Mouse (Mus musculus): ENCODE measurements at regions not wholly inside any gene's neighbourhood (a gene's known extent, or its start where the extent isn't known, plus 50 kb on each side); places are given as distances from the start of the nearest gene placed in this dataset.

DNA sequence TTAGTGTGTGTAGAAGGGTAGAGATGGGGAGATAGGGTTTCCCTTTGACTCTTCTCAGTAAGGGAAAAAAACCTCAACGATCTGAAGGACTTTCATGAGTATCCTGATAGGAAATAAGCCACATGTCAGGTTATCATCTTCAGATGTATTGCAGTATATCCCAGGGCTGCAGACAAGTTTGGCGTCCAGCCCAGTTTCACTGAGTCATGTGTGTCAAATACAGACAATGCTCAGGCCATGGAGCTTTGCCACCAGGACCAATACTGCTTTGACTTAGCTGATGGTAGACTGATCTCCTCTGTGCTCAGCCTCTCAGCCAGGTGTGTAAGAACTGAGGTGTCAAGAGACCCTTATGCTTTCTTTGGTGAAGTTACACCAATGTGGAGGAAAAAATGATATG, 62.9 kb downstream of the Cst10 start:
- Histone ChIP-seq H3K9ac (no peak overlapping the region), H3K4me3 (no peak overlapping the region), H3K9me3 (no peaks in the 10 kb centered on the region), H3K27ac (no peak overlapping the region), H3K27me3 (no peaks in the 10 kb centered on the region), H3K4me1 (no peaks in the 10 kb centered on the region), H3K4me2 (no peak overlapping the region), H3K36me3 (no peaks in the 10 kb centered on the region)
- whole genome bisulfite sequencing = 79% methylated on average over 2 of the region's 2 CpGs
- no peak for ATAC-seq (ENCODE audit: insufficient number of reproducible peaks, insufficient read depth, low FRiP score, low TSS enrichment, low read depth)

DNA sequence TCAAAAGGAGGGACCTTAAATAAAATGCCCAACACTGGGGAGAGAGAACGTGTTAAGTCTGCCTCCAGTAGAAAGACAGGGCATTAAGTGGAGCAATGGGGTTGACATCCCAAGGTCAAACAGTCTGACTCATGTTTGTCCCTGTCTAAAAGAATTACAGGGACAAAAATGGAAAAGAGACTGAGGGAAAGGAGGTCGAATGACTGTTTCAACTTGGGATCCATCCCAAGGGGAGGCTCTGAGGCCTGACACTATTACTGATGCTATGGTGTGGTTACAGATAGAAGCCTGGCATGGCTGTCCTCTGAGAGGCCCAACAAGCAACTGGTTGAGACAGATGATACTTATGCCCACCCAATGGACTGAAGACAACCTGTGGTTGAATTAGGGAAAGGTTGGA, 67.6 kb downstream of the Cst10 start:
- ATAC-seq (ENCODE audit: insufficient number of reproducible peaks, insufficient read depth, low FRiP score, low TSS enrichment, low read depth) = no peak
- Histone ChIP-seq H3K27ac (no peak overlapping the region), H3K4me3 (no peak overlapping the region), H3K36me3 (no peaks in the 10 kb centered on the region), H3K4me1 (no peaks in the 10 kb centered on the region), H3K27me3 (no peaks in the 10 kb centered on the region), H3K9me3 (no peaks in the 10 kb centered on the region; the same call in 1 of the 2 replicates), H3K9ac (no peak overlapping the region), H3K4me2 (no peak overlapping the region)
- WGBS = 70% methylated on average over 2 of the region's 2 CpGs

DNA sequence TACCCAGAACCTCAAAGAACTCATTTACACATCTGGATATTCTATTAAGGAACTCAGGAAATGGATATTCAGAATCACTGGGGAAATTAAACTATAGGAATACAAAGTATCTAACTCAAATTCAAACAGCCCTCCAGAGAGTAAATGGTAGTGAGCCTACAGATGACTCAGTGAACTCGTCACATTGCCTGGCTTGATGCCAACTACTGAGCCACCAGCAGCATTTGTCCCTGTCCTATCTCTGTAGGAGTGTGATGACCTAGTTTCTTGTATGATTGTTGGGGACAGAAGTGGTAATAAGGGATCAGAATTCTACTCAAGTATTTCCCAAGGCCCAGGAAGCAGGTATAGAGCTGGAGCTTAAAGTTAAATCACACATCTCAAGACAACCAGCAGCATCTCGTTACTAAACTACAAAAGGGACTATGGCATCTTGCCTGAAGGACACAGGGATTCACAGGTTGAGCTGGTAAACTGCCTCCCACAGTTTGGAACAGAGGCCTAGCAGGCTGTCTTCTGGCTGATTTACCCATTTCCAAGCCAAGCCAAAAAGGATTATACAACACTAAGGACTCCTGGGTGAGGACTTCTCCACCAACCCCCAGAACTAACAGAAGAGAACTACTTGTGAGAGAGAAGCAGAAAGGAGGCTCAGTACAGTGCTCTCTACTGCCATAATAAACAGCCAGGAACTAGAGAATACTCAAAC, 88.6 kb downstream of the Cst10 start:
- Histone ChIP-seq H3K4me3 (no peak overlapping the region), H3K4me2 (no peak overlapping the region), H3K4me1 (no peaks in the 10 kb centered on the region), H3K27me3 (no peaks in the 10 kb centered on the region), H3K27ac (no peak overlapping the region), H3K9me3 (no peaks in the 10 kb centered on the region), H3K36me3 (no peaks in the 10 kb centered on the region), H3K9ac (no peak overlapping the region)
- 60% methylated on average over 2 of the region's 2 CpGs for WGBS
- no peak for ATAC-seq (ENCODE audit: insufficient number of reproducible peaks, insufficient read depth, low FRiP score, low TSS enrichment, low read depth)

DNA sequence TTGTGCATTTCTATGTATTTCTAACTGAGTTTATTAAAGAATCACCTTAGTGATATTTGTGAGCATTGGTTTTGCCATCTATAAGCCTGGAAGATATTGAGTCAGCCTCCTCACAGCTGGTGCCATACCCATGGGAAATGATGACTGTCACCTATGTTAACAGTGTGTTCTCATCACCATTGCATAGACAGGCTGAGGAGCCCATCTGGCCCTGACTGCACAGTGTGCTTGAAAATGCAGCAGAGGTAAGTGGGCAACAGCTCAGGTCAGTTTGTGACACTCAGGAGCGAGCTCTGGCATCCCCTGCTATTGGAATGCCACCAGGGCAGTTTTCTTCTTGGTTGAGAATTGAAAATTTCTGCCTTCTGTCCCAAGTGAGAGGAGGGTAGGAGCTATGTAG, 108.0 kb downstream of the Cst10 start:
- Histone ChIP-seq H3K9ac (no peak overlapping the region), H3K27ac (no peak overlapping the region), H3K36me3 (no peaks in the 10 kb centered on the region), H3K4me3 (no peak overlapping the region), H3K4me1 (no peaks in the 10 kb centered on the region), H3K27me3 (no peaks in the 10 kb centered on the region), H3K9me3 (no peaks in the 10 kb centered on the region), H3K4me2 (no peak overlapping the region)
- no peak for ATAC-seq (ENCODE audit: insufficient number of reproducible peaks, insufficient read depth, low FRiP score, low TSS enrichment, low read depth)
- WGBS = 82% methylated on average over 1 of the region's 1 CpGs

DNA sequence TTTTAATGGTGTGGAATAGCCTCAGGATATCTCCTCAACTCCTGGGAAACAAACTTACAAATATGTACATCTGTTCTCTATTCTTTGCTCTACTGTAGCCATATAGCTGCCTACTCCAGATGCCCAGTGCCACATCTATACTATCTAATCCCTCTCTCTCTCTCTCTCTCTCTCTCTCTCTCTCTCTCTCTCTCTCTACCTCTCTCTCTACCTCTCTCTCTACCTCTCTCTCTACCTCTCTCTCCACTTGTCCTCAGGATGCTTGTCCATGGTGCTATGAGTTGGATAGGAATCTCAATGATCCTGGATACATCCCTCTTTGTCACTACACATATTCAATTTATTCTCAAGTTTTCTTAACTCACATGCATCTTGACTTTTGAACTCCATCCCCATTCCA, 119.6 kb downstream of the Cst10 start:
- Histone ChIP-seq H3K36me3 (no peaks in the 10 kb centered on the region), H3K4me3 (no peak overlapping the region)
- no peak for ATAC-seq (ENCODE audit: insufficient number of reproducible peaks, insufficient read depth, low FRiP score, low TSS enrichment, low read depth)

DNA sequence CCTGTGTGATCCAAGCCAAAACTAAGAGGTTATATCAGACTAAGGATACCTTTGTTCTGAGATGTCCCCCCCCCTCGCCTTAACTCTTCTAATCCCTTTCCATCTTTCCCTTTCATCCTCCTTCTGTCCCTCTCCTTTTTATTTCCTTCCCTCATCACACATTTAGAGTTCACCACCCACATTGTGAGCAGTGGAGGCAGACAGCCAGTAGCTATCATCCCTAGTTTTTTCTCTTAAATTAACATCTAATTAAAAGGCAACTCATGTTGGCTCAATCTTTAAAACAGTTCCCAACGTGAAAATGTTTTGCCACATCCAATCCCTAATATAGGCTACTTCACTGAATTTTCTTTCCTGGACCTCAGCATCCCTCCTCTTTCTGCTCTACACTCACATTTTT, 138.0 kb downstream of the Cst10 start:
- Histone ChIP-seq H3K4me1 (no peaks in the 10 kb centered on the region), H3K27ac (no peak overlapping the region), H3K4me3 (no peak overlapping the region), H3K27me3 (no peaks in the 10 kb centered on the region), H3K9ac (no peak overlapping the region), H3K36me3 (no peaks in the 10 kb centered on the region), H3K4me2 (no peak overlapping the region), H3K9me3 (no peaks in the 10 kb centered on the region)
- no peak for ATAC-seq (ENCODE audit: insufficient number of reproducible peaks, insufficient read depth, low FRiP score, low TSS enrichment, low read depth)
- WGBS = 64% methylated on average over 2 of the region's 2 CpGs

More for the DNA sequence above, 119.6 kb downstream of the Cst10 start:
- no peak overlapping the region for H3K27ac ChIP-seq
- no peak overlapping the region for H3K4me2 ChIP-seq
- H3K9me3 ChIP-seq = no peaks in the 10 kb centered on the region
- H3K9ac ChIP-seq = no peak overlapping the region
- H3K4me1 ChIP-seq = no peaks in the 10 kb centered on the region
- H3K27me3 ChIP-seq = no peaks in the 10 kb centered on the region

DNA sequence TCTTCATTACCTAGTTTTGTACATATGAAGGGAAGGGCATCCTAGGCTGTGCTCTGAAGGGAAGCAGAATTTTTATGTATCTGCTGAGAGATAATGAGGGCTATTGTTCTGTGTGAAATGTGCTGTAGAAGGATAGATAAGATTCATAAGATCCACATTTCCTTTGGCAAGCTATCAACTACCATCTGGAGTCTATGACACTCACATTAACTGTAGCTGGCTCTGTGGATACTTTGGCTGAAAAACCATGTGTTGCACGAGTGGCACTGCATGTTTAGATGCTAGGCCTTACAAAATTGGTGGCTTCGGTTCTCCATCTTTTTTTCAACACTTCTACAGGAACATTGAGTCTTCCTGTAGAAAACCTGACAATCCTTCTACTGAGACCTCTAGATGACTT, 140.9 kb downstream of the Cst10 start:
- ATAC-seq (ENCODE audit: insufficient number of reproducible peaks, insufficient read depth, low FRiP score, low TSS enrichment, low read depth) = no peak
- Histone ChIP-seq H3K4me1 (no peaks in the 10 kb centered on the region), H3K4me2 (no peak overlapping the region), H3K27ac (no peak overlapping the region), H3K4me3 (no peak overlapping the region), H3K36me3 (no peaks in the 10 kb centered on the region), H3K9ac (no peak overlapping the region), H3K9me3 (no peaks in the 10 kb centered on the region), H3K27me3 (no peaks in the 10 kb centered on the region)
- 62% methylated on average over 2 of the region's 2 CpGs for WGBS

DNA sequence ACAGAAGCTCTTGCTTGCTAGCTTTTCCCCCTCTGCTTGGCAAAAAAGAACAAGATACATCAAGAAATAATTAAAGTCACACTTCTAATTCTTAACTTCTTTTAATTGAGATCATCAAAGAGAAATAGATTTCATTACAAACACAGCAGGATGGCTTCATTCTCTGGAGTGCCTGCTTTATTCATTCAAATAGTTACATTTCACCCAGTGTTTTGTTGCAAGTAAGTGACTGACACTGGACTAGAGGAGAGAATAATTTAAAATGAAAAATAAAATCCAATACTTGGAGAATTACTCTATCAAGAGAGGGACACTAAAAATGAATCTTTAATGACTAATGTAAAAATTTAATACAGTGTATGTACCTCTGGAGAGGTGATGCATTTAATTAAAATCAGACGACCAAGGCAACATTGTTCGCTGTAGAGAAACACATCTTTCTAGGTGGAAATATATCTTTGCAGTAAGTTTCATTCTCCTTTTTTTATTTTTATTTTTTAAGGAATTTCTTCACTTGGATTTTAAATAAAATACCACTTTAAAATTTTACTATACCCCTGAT, 141.9 kb downstream of the Cst10 start:
- no peak overlapping the region for H3K4me3 ChIP-seq
- no peak overlapping the region for H3K4me2 ChIP-seq
- no peaks in the 10 kb centered on the region for H3K27me3 ChIP-seq
- H3K9me3 ChIP-seq = no peaks in the 10 kb centered on the region
- H3K27ac ChIP-seq = no peak overlapping the region
- H3K9ac ChIP-seq = no peak overlapping the region
- no peaks in the 10 kb centered on the region for H3K36me3 ChIP-seq
- ATAC-seq (ENCODE audit: insufficient number of reproducible peaks, insufficient read depth, low FRiP score, low TSS enrichment, low read depth) = no peak
- WGBS = 88% methylated on average over 2 of the region's 2 CpGs
- no peaks in the 10 kb centered on the region for H3K4me1 ChIP-seq

DNA sequence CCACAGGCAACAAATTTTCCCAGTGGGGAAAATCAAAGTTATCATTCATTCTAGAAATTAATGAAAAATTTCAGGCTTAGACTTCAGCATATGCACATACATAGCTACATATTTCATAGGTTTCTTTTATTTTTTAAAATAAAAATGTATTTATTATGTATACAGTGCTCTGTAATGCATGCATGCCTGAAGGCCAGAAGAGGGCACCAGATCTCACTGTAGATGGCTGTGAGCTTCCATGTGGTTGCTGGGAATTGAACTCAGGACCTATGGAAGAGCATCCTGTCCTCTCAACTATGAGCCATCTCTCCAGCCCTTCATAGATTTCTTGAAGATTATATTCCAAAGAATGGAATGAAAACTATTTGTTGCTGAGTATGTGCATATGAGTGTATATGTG, 150.4 kb downstream of the Cst10 start:
- Histone ChIP-seq H3K27ac (no peak overlapping the region), H3K9me3 (no peaks in the 10 kb centered on the region), H3K27me3 (no peaks in the 10 kb centered on the region), H3K4me1 (no peaks in the 10 kb centered on the region), H3K4me2 (no peak overlapping the region), H3K36me3 (no peaks in the 10 kb centered on the region), H3K9ac (no peak overlapping the region), H3K4me3 (no peak overlapping the region)
- ATAC-seq (ENCODE audit: insufficient number of reproducible peaks, insufficient read depth, low FRiP score, low TSS enrichment, low read depth) = no peak

DNA sequence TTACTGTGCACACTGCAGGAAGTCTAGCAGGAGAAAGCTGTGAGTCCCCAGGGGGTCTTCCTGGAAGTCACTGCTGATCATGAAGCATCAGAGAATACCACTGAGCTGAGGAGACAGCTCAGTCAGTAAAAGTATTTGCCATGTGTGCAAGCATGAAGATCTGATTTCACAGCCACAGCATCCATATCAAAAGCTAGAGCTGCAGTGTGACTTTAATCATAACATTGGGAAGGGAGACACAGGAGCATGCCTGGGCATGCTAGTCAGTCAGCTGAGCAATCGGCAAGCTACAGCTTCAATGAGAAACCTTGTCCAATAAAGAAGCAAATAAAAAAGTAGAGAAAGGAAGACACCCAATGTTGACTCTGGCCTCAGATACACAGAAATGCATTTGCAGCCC, 168.9 kb downstream of the Cst10 start:
- H3K9me3 ChIP-seq = no peaks in the 10 kb centered on the region
- H3K36me3 ChIP-seq = no peaks in the 10 kb centered on the region
- no peak overlapping the region for H3K9ac ChIP-seq
- no peak overlapping the region for H3K27ac ChIP-seq
- H3K27me3 ChIP-seq = no peaks in the 10 kb centered on the region
- no peak overlapping the region for H3K4me2 ChIP-seq
- no peaks in the 10 kb centered on the region for H3K4me1 ChIP-seq
- no peak overlapping the region for H3K4me3 ChIP-seq
- no peak for ATAC-seq (ENCODE audit: insufficient number of reproducible peaks, insufficient read depth, low FRiP score, low TSS enrichment, low read depth)
- 34% methylated on average over 1 of the region's 1 CpGs for WGBS

DNA sequence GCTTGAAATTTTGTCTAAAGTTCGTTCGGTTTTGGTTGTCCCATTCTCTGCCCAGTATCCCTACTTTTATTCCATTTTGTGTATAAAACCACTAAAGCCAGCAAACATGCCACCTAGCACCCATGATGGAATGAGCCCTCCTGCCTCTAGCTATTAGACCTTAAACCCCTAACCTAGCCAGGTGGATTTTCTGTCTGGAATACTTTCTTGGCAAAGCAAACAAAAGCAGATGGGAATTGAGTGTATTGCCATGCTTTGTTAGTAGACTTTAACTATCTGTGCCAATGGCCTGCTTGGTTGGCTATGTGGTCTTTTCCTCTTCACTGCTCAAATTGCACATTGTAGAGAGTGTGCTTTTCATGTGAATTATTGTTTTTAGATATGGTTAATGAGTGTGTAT, 197.7 kb downstream of the Cst10 start:
- no peak overlapping the region for H3K4me3 ChIP-seq
- 73% methylated on average over 2 of the region's 2 CpGs for WGBS
- no peaks in the 10 kb centered on the region for H3K36me3 ChIP-seq
- ATAC-seq (ENCODE audit: insufficient number of reproducible peaks, insufficient read depth, low FRiP score, low TSS enrichment, low read depth) = no peak
- no peak overlapping the region for H3K9ac ChIP-seq
- H3K27ac ChIP-seq = no peak overlapping the region
- H3K27me3 ChIP-seq = no peaks in the 10 kb centered on the region
- no peaks in the 10 kb centered on the region for H3K4me1 ChIP-seq
- no peak overlapping the region for H3K4me2 ChIP-seq
- no peaks in the 10 kb centered on the region for H3K9me3 ChIP-seq

DNA sequence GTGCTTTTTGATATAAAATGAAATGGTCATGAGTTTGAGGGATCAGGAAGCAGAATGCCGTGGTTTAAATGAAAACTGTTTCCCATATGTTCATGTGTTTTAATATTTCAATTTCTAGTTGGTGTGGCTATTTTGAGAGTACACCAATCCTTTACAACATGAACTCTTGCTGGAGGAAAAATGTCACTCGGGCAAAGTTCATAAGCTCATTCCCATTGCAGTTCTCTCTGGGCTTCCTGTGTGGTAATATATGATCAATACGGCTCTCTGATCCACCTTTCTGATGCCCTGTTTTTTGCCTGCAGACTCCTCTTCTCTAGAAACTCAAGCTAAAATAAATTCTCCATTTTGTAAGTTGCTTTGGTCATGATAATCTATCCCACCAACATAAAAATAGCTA, 208.5 kb downstream of the Cst10 start:
- no peak for ATAC-seq (ENCODE audit: insufficient number of reproducible peaks, insufficient read depth, low FRiP score, low TSS enrichment, low read depth)
- H3K36me3 ChIP-seq = no peaks in the 10 kb centered on the region
- H3K4me1 ChIP-seq = no peaks in the 10 kb centered on the region
- no peaks in the 10 kb centered on the region for H3K27me3 ChIP-seq
- no peak overlapping the region for H3K27ac ChIP-seq
- 83% methylated on average over 3 of the region's 3 CpGs for WGBS
- H3K4me2 ChIP-seq = no peak overlapping the region
- no peaks in the 10 kb centered on the region for H3K9me3 ChIP-seq
- H3K4me3 ChIP-seq = no peak overlapping the region
- H3K9ac ChIP-seq = no peak overlapping the region
